Mouse (Mus musculus) cerebellum, postnatal 4 days (tissue): ENCODE measurements at regions not wholly inside any gene's neighbourhood (a gene's known extent, or its start where the extent isn't known, plus 50 kb on each side); places are given as distances from the start of the nearest gene placed in this dataset.
"Not testable (repeated sequence)": the region's sequence is repeated elsewhere in the genome, so short reads cannot be mapped to it uniquely, and the experiment has no call there.

ENCODE experiments used
- DNase-seq, 2 experiments: peaks; one replicate each; pipeline ENCODE4 v3.0.0; 2022; ENCODE audit warnings: low spot score in 2 of 2, mixed read lengths in 1 of 2

GRCm38 (mm10) chr10:52529661-52530060 lies 112.3 kb downstream of the Nus1 start:
- not testable (repeated sequence) for DNase-seq

GRCm38 (mm10) chr10:52530846-52531245 lies 113.5 kb downstream of the Nus1 start:
- no peak for DNase-seq

- DNase-seq: no peak
These were observed 116.0 kb downstream of the Nus1 start for GRCm38 (mm10) chr10:52533278-52533892.

- peak in 1 of 2 experiments; percentile 32 for DNase-seq
These were observed 116.5 kb downstream of the Nus1 start for GRCm38 (mm10) chr10:52533893-52534287.

- DNase-seq: no peak
These were observed 128.2 kb downstream of the Nus1 start for GRCm38 (mm10) chr10:52545566-52545965.

GRCm38 (mm10) chr10:52577383-52577782 lies 113.0 kb upstream of the Slc35f1 start:
- DNase-seq: no peak

GRCm38 (mm10) chr10:52577795-52578194 lies 112.5 kb upstream of the Slc35f1 start:
- DNase-seq: no peak

- no peak for DNase-seq
These were observed 112.0 kb upstream of the Slc35f1 start for GRCm38 (mm10) chr10:52578238-52578832.

GRCm38 (mm10) chr10:52593780-52594179 lies 96.6 kb upstream of the Slc35f1 start:
- DNase-seq: no peak
